Mouse (Mus musculus): Measurements from ENCODE around the gene Myh6.

Myh6 gene

DNA sequence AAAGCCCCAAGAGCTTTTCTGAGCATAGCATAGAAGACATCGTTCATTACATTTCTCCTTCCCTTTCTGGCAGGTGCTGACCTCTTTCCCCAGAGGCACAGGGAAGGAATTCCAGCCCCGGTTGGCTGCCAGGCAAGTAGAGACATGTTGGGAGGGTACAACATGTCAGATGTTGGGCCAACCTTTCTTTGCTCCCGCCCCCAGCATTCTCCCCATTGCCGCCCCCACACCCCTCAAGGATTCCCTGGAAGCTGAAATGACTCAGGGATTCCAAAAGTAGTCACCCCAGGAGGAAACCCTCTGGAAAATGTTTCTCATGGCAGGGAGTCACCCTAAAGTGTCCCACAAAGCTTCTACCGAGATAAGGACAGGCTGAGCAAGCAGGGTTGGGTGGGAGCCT, 36.9 kb downstream of the Myh6 start:
- no peak for DNase-seq

DNA sequence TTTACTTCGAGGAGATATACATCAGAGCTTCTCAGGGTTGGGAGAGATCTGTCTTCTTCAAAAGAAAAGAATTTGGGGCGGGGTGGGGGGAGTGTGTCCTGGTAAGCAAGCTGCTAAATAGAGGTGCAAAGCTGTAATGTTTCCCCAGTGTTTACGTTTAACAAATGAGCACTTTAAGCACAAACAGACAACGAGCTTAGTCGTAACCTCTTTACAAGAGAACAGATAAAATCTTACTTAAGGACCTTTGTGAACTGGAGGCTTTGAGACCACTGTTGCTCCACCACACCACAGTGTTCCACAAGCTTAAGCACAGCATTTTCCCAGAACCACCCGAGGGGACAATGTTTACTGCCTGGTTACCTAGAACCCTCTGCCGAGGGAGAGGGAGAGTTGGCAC, 39.4 kb downstream of the Myh6 start:
- no peak for DNase-seq

DNA sequence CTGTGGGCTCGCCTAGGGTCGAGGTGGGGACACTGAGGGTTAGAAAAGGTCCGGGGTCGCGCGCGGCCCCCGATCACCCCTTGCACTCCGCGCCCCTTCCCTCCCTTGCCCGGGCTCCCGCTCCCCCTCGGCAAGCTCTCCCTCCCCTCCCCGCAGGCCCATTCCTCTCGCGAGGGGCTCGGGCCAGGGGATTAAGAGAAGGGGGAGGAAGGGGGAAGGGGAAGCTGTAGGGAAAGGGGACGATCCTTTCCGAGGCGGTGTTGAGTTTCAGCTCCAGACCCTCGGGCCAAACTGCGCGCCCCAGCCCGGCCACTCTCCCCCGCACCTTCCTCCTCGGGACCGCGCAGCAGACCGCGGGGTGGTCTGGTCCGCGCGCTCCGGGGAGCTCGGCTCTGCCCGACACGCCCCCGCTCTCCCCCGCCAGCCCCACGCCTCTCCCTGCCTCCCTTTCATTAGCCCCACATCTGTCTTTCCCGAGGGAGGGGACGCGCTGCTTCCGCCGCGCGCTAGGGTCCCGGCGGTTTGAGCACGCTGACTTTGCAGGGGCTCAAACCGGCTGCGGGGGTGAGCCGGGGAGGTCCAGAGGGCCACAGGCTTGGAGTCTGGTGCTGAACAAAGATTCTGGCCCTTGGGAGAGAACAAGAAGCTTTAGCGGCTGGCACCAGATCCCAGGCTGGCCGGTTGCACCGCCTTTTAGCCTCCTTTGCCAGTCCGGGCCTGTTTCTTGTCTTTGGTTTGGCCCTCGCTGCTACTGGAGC, 40.1 kb downstream of the Myh6 start:
- DNase-seq, result peak in 1 of 2 experiments; percentile 15

DNA sequence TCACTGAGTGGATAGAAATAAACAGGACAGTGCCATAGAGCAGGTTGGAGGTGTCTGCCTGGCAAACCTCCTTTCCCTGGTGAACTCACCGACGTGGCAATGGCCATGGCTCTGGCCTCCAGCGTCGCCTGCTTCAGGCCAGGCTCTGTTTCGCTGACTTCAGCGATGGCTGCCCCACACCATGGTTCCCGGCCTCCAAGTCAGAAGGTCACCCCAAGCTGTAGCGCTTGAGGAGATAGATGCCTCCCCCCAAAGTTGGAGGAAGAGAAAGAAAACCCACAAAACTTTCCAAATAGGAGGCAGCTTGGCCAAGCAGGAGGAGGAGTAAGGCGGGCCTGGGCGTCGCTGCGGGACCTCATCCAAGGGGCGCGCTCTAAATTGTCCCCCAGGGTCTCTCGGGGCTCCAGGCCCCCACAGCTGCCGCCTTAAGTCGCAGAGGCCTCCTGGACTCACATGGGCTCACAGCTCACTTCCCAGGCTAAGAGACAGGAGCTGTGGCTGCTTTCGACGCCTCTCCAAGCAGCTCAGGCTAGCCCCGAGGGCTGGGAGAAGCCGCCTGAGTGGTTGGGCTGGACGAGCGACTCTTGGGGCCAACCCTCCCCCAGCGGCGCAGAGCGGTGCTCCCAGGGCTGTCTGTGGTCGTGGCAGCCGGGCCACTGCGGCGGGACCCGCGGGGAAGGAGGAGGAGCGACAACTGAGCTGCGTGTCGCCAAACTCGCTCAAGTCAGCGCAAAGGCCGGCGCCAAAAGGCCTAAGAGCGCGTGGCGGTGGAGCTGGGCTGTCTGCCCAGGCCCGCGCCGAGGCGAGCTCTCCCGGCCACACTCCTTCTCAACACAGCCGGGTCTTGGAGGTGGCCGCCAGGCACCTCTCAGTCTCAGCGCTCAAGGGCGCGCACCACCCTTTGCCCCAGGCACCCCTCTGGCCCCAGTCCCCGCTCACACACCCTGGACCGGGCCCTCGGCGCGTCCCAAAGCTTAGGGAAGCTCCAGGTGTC, 41.1 kb downstream of the Myh6 start, which contains the start of gene Efs:
Efs (minus strand) TSS at position 778 of the 994 bp plus-strand sequence.
- DNase-seq, result peak; percentile 48 to 51

DNA sequence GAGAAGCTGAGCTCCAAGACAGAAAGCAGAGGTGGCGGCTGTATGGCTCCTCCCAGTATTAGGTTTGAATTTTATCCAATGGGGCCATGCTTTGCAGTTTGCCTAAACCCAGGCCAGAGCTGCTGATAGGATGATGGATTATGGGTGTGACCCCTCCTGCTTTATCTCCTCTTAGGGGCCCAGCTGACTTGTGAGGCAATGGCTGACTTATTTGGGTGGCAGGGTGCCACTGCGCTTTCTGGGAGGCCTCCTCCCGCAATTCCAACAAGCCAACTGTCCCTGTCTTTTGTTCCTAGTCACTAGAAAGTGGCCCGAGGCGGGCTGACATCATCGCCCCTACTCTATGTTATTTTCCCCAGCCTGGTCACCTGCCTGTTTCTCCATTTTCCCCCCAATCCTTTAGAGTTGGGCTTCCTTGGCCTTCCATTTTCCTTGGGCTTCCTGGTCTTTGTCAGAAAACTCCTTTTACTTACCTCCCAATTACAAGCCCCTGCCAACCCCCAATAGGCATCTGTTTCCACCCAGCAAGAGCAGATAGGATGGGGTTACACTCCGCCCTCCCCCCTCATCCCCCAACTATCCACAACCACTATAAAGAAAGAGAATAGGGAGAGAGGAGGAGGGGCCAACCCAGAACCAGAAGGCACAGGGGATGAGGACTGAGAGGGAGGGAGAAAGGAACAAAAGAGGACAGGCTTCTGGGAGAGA, 41.9 kb downstream of the Myh6 start:
- no peak for DNase-seq

DNA sequence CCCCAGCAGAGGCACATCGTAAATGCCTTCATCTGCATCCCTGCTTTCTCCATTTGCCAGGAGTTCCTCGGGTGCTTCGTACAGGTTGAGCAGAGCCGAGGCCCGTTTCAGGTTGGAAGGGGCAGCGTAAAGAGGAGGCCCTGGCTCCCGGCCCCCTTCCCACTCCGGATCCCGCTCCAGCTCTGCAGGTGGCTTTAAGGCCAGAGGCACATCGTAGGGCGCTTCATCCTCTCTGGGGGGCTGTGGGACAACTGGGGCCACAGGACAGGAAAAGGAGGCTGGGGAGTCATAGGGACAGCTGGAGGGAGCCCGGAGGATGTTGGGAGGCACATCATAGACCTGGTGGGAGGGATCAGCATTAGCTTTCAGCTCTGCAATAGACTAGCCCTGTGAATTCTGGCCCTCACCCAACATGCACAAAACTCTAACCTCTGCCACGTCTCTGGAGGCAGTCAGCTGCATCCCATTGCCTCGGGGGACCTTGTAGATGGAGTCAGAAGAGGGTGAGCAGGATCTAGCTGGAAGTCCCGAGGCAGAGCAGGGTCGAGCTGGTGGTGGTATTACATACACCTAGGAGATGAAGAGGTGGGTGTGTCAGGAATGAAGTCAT, 46.5 kb downstream of the Myh6 start:
- no peak for DNase-seq

DNA sequence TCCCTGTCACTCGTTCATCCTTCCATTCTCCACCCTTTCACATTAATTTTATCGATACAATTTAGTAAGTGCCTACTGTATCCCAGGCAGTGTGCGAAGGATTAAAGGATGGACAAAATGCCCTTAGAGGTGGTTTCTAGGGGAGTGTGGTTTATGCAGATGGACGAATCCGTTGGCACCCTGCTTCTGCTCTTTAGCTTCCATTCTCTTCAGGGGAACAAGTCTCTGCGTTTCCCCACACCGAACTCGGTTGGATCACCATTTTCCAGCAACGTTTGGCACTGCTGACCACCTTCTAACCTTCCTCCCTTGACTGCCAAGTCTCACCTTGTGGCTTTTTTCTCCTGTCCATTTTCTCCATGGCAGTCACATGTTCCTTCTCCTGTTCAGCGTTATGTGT, 53.4 kb downstream of the Myh6 start:
- DNase-seq, result peak; percentile 16 to 40

DNA sequence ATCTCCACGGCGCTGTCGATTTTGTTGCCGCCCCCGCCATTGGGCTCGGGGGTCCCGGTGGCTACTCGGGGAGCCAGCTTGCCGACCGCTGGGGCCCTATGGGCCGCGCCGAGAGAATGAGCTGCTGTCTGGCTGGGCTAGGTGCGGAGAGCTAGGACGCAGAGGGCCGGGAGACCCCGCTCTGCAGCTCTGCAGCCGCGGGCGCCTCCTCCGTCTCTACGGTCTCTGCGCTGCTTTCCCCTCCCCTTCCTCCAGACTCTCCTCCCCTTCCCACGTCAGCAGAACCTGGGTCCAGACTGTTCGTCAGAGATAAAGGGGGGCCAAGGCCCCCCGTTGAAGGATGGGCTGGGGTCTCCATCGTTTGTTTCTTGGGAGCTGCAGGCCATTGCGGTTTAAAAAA, 53.8 kb downstream of the Myh6 start, which contains the start of gene Slc22a17:
Slc22a17 (minus strand) TSS at position 247 of the 400 bp plus-strand sequence.
- DNase-seq, result peak; percentile 75 to 79

DNA sequence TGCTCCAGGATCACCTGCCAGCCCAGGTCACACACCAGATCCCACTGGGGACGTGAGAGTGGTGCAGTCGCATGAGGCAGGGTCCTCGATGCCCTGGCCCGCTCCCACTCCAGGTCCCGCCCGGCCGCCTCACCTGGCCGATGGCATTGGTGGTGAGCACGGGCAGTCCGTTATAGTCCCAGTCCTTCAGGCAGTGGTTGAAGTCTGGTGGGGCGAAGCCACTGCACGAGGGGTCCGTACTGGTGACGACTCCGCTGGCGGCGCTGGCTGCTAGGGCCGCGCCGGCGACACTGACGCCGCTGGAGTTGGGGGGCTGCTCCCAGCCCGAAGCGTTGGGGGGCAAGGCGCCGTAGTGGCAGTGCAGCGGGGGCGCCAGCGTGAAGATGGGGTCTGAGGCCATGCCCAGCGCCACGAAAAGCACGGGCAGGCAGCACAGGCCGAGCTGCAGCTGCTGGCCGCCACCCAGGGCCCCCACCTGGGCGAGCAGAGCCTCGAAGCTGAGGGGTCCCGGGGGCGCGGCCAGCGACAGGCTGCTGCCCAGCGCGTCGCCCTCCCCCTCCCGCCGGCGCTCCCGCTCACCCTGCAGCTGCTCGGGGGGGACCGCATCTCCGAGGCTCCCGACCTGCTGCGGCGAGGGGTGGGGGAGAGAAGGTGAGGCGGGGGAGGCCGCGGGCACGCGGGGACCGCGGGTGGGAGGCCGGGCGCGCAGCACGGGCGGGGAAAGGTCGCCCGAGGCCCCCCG, 54.4 kb downstream of the Myh6 start:
- DNase-seq, result peak; percentile 32 to 55

DNA sequence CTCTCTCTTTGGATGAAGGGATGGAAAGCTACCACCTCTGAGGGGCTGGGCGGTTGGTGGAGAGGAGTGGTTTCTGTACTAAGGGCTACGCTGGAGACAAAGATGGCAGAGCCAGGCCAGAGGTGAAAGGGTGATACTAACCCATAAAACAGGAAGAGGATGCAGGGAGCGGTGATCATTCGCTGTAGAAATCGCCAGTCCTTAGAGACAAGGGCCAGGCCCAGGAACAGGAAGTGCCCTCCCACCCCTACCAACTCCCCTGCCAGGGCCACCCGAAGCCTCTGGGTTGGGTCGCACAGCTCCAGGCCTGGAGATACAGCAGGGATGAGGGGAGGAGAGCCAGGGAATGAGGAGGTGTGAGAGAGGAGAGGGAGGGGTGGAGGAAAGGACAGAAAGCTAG, 58.0 kb downstream of the Myh6 start:
- no peak for DNase-seq

DNA sequence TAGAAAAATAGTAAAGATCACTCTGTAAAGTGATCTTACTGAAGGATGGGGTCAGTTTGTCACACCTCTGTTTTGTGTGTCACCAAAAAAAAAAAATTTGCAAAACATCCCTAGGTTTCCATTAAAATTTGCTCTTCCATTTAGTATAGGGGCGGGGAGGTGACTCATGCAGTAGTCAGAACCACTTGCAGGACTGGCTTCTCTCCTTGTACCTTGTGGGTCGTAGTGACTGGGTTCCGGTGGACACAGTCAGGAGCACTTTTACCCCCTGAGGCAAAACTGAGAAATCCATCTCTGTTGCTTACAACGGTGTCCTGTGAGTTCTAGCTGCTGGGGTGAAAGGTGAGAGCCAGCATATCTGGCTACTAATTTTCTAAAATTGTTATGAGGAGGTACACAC, 63.1 kb downstream of the Myh6 start:
- DNase-seq, result no peak

DNA sequence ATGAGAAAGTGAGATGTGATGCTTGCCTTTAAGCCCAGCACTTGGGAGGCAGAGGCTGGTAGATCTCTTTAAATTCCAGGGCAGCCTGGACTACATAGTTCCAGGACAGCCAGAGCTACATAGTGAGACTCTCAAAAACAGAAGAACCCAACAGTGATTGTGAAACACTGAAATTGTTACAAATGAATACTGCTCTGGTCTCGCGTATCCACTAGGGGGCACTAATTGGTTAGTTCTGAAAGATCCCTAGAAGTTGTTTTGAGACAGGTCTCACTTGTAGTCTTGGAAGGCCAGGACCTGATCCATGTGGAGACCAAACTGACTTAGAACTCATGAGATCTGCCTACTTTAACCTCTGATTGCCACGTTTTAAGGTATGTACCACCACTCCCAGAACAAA, 66.3 kb downstream of the Myh6 start:
- peak; percentile 61 to 70 for DNase-seq

DNA sequence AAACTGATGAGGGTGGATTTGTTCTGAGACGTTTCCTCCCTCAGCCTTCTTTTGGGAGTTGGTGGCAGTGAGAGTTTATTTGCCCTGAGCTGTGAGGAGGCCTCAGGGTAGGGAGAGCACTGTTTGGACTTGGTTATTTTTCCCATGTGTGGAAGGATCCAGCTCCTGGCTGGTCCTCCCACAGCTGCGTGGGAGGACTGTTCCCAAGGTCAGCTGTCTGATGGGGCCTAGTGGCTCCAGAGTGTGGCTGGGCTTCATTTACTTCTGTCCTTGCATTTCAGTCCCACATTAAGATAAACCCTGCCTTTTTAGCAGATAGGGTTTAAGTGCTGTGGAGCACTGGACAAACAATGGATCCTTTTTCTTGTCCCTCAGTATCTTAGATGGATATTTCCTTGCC, 69.3 kb downstream of the Myh6 start:
- DNase-seq, result no peak

DNA sequence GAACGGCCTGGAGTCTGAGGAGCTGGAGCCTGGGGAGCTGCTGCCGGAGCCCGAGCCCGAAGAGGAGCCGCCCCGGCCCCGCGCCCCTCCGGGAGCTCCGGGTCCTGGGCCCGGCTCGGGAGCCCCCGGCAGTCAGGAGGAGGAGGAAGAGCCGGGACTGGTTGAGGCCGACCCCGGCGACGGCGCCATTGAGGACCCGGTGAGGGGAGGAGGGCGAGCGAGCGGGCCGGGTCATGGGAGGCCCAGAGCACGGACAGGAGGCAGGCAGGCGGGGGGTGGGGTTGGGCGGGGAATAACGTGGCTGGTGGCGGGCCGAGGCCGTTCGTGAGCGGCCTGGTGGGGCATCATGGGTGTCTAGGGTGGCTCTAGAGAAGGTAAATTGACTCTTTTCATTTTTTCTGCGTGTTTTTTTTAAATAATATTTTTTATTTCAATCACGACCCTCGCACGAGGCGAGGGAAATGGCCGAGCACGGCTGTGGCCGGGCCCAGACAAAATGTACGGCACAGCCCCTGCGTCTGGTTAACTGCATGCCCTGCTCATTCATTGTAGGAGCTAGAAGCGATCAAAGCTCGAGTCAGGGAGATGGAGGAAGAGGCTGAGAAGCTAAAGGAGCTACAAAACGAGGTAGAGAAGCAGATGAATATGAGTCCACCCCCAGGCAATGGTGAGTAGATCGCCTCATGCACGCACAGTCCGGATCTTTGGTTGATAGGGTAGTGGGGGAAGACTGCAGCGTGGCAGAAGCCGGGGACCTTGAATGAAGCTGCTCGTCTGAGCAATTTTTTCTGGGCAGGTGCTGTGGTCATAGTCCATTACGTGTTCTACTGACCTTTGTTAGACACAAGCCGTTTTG, 72.2 kb downstream of the Myh6 start:
- peak; percentile 64 to 70 for DNase-seq

DNA sequence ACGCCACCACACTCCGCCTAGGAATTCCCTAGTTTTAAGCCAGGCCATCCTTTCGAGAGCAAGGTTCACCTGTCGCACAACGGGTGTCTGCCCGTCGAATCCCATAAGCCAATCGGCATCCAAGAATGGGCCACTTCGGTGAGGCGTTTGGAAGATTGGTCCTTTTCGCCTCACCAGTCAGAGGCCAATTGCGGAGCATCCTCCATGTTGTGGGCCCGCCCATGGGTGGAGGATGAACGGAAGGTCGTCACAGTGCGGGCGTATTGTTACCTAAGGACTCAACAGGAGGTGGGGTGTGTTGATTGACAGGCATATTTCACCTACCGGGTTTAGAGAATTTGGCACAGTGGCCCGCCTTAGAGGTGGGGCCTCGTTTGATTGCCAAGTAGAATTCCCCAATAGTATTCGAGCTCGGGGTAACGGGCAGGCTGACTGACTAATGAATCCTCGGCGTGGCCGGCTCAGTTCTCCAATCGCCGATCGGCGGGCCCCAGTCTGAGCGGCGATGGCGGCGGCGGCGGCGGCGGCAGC, 73.0 kb downstream of the Myh6 start:
- peak; percentile 96 to 99 for DNase-seq

DNA sequence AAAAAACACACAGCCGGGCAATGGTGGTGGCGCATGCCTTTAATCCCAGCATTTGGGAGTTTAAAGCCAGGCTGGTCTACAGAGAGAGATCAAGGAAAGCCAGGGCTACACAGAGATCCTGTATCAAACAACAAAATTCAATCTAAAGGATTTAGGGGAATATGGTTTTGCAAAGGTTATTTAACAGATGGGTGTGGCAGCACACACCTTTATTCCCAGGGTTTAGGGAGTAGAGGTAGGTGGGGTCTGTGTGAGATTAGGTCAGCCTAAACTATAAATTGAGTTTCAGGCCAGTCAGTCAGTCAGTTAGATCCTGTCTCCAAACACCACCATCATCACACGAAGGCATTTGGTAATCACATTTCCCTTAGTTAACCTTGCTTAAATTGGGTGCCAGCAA, 74.5 kb downstream of the Myh6 start, which contains the start of gene Pabpn1:
Pabpn1 (plus strand) TSS at position 301 of the 400 bp plus-strand sequence.
- DNase-seq, result no peak
